Mouse (Mus musculus) liver, embryonic 11.5 days (tissue): ENCODE results near the gene Kcnk16. TPM values are rescaled to one million over a fixed set of nuclear protein-coding genes. Genes with fewer than 3 reads are reported as not detected.
"Not testable (repeated sequence)": the region's sequence is repeated elsewhere in the genome, so short reads cannot be mapped to it uniquely, and the experiment has no call there.

ENCODE experiments used
- ATAC-seq: fragments of 200-750 bp; cut with Nextera tagmentation; replicated peaks from 2 replicates; pipeline ENCODE4 v1.8.0; 2017; ENCODE audit warnings: moderate number of reproducible peaks, mild to moderate bottlenecking, moderate TSS enrichment, moderate library complexity; ENCODE audit not compliant: low FRiP score
- DNase-seq: peaks from one replicate; pipeline ENCODE4 v3.0.0-alpha.2; 2017; ENCODE audit warnings: low spot score
- H3K27ac ChIP-seq: fragments of 300-500 bp; sonication (generic); 2 replicates; pipeline ENCODE4 v1.5.1; 2014; ENCODE audit warnings: mild to moderate bottlenecking, low read depth, low read length, control low read depth
- H3K27me3 ChIP-seq: fragments of 300-500 bp; sonication (generic); replicated peaks from 2 replicates; pipeline ENCODE4 v1.6.1; 2014; ENCODE audit warnings: low read length, mixed read lengths; ENCODE audit not compliant: control insufficient read depth, insufficient read depth
- H3K36me3 ChIP-seq: fragments of 300-500 bp; sonication (generic); 2 replicates; pipeline ENCODE4 v1.6.1; 2014; ENCODE audit warnings: mild to moderate bottlenecking, low read length, moderate library complexity, mixed read lengths; ENCODE audit not compliant: control insufficient read depth, insufficient read depth
- H3K4me1 ChIP-seq: fragments of 300-500 bp; sonication (generic); replicated peaks from 2 replicates; pipeline ENCODE4 v1.6.1; 2014; ENCODE audit warnings: low read length, mixed read lengths; ENCODE audit not compliant: control insufficient read depth, insufficient read depth
- H3K4me2 ChIP-seq: fragments of 300-500 bp; sonication (generic); 2 replicates; pipeline ENCODE4 v1.6.1; 2014; ENCODE audit warnings: mild to moderate bottlenecking, control low read depth, moderate library complexity
- H3K4me3 ChIP-seq: fragments of 300-500 bp; sonication (generic); 2 replicates; pipeline ENCODE4 v1.5.1; 2014; ENCODE audit warnings: low read depth, low read length, control low read depth
- H3K9ac ChIP-seq: fragments of 300-500 bp; sonication (generic); 2 replicates; pipeline ENCODE4 v1.6.1; 2014; ENCODE audit warnings: low read depth, low read length, control low read depth
- H3K9me3 ChIP-seq: fragments of 300-500 bp; sonication (generic); 2 replicates; pipeline ENCODE4 v1.6.1; 2016; ENCODE audit warnings: low read length, inconsistent platforms, mixed read lengths; ENCODE audit not compliant: control insufficient read depth
- WGBS: fragments of 180-500 bp; shearing (Covaris S2); extraction: QIAGEN DNeasy Blood & Tissue Kit; methylation state at CpG from one replicate; pipeline ENCODE4 v1.1.7; 2014; 5-methylcytosine and 5-hydroxymethylcytosine counted together
- polyA plus RNA-seq: library from polyadenylated mRNA; unstranded; fragments of >200 nt; fragmentation: Nextera tagmentation; extraction: Ambion mirVana; gene quantifications from 2 replicates; pipeline ENCODE4 v1.2.1, GENCODE M21; 2014

Kcnk16 gene
- polyA plus RNA-seq = 1.9 and 2.2 TPM in 2 replicates

DNA sequence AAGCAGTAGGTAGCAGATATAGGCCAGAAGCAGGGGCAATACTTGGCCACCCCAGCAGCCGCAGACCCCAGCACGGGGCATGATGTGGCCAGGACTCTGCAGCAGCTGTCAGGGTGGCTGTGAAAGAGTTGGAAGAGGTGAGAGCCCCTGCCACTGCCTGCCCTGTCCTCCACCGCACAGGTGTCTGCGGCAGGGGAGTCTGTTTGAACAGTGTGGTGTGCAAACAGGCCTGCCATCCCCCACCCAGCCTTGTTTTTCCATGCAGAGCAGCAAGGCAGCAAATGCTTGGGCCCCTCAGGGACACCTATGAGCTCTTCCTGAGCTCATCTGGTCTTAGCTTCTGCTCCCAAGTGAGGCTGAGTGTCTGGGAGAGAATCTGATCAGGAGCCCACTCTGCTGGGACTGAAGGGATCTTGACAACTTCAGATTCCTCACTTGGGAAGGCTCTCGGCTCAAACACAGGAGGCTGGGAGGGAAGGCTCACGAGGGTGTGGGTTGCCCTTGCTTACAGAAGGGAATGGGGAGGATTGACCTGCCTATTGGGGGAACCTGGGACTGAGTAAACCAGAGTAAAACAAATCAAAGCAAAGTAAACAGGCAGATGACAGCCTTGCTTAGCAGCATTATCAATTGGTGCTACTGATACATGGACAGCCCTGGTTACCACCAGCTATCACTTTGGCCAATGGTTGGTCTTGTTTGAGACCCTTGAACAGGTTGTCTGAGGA is at the start of gene Kcnk16:
Gene Kcnk16, minus strand, starts transcription at position 118 of the 728 bp plus-strand sequence.
- Histone ChIP-seq H3K4me1 (no peaks in the 10 kb centered on the region), H3K27me3 (no peaks in the 10 kb centered on the region; the same call in 1 of the 2 replicates), H3K36me3 (no peaks in the 10 kb centered on the region), H3K4me2 (0 out of 2 replicates have a peak within 1 kb of the TSS, but pooled peaks have one; percentile 10), H3K9ac (no peak within 1 kb of the TSS), H3K4me3 (no peak within 1 kb of the TSS), H3K9me3 (no peaks in the 10 kb centered on the region), H3K27ac (no peak within 1 kb of the TSS)
- peak; percentile 41 for DNase-seq
- 50% methylated on average over 6 of the region's 6 CpGs for WGBS
- peak; percentile 65 for ATAC-seq

DNA sequence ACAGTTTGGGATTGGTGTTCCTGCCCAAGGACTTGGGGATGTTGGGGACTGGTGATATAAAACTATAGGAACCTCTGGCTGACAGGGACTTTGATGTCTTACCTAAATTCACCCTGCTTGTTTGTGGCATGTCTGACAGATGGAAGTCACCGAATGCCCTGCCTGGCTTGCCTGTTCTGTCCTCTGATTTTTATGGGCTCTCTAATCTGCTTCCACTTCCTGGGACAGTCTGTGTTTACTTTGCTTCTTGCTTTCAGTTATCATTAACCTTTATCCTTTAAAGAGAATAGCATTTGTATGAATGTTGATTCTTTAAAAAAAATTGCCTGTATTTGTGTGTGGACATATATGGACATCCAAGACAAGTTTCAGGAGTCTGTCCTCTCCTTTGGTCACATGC is 46.1 kb upstream of the Kcnk16 start:
- no peak overlapping the region for H3K4me2 ChIP-seq
- DNase-seq (no peak), ATAC-seq (no peak)
- WGBS = 57% methylated on average over 1 of the region's 1 CpGs
- H3K27me3 ChIP-seq = no peaks in the 10 kb centered on the region
- no peak overlapping the region for H3K4me3 ChIP-seq
- no peak overlapping the region for H3K9ac ChIP-seq
- no peaks in the 10 kb centered on the region for H3K4me1 ChIP-seq
- no peaks in the 10 kb centered on the region for H3K9me3 ChIP-seq
- H3K36me3 ChIP-seq = peaks cover 7% of the 10 kb centered on the region; the same call in 1 of the 2 replicates
- H3K27ac ChIP-seq = no peak overlapping the region

DNA sequence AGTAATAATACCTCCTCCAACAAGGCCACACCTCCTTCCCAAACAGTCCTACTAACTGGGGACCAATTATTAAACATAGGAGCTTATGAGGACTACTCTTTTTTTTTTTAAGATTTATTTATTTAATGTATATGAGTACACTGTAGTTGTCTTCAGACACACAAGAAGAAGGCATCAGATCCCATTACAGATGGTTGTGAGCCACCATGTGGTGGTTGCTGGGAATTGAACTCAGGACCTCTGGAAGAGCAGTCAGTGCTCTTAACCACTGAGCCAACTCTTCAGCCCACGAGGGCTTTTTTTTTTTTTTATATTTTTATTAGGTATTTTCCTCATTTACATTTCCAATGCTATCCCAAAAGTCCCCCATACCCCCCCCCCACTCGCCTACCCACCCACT is 36.1 kb upstream of the Kcnk16 start:
- H3K9ac ChIP-seq, H3K4me3 ChIP-seq, H3K4me2 ChIP-seq, DNase-seq, H3K4me1 ChIP-seq, H3K9me3 ChIP-seq, ATAC-seq, H3K36me3 ChIP-seq, H3K27ac ChIP-seq, H3K27me3 ChIP-seq: not testable (repeated sequence)
- WGBS = 64% methylated on average over 2 of the region's 2 CpGs

DNA sequence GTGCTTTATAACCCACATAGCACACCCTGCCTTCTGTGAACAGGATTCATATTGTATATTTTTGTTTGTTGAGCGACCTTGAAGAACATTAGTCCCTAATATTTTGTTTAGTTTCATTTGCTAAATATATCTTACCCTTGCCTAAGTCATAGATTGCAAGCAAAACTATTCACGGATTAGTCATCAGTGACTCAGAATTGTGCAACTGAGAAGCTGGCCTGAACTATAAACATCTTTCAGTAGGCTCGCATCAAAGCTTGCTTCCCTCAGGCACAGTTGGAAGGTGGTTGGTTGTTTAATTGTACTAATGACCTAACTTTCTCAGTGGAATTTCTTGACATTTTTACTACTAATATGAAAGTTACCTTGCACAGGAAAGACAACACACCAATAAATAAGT is 29.1 kb upstream of the Kcnk16 start:
- peaks cover 3% of the 10 kb centered on the region; the same call in 1 of the 2 replicates for H3K4me1 ChIP-seq
- 84% methylated on average over 3 of the region's 3 CpGs for WGBS
- no peak for DNase-seq
- ATAC-seq = no peak
- no peaks in the 10 kb centered on the region for H3K27me3 ChIP-seq
- no peaks in the 10 kb centered on the region for H3K9me3 ChIP-seq
- no peak overlapping the region for H3K9ac ChIP-seq
- no peak overlapping the region for H3K27ac ChIP-seq
- H3K4me2 ChIP-seq = no peak overlapping the region
- H3K4me3 ChIP-seq = no peak overlapping the region
- no peaks in the 10 kb centered on the region; the same call in 1 of the 2 replicates for H3K36me3 ChIP-seq

DNA sequence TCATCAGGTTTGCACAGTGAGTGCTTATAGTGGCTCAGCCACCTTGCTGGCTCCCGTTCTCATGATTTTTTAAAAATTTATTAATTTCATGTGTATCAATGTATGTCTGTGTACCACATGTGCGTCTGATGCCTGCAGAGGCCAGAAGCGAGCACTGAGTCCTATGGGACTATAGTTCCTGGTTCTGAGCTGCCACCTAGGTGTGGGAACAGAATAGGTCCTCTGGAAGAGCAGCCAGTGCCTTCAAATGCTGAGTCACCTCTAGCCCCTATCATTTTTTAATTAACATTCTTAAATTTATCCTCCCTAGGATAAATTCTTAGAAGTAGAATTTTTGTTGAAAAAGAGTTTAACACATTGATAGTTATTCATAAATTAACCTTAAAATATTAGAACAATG is 28.6 kb upstream of the Kcnk16 start:
- 83% methylated on average over 3 of the region's 3 CpGs for WGBS
- no peaks in the 10 kb centered on the region for H3K27me3 ChIP-seq
- ATAC-seq (no peak), DNase-seq (no peak)
- H3K4me2 ChIP-seq = no peak overlapping the region
- H3K36me3 ChIP-seq = no peaks in the 10 kb centered on the region; the same call in 1 of the 2 replicates
- H3K9me3 ChIP-seq = no peaks in the 10 kb centered on the region
- no peak overlapping the region for H3K9ac ChIP-seq
- peaks cover 3% of the 10 kb centered on the region; the same call in 1 of the 2 replicates for H3K4me1 ChIP-seq
- H3K27ac ChIP-seq = no peak overlapping the region
- H3K4me3 ChIP-seq = no peak overlapping the region

DNA sequence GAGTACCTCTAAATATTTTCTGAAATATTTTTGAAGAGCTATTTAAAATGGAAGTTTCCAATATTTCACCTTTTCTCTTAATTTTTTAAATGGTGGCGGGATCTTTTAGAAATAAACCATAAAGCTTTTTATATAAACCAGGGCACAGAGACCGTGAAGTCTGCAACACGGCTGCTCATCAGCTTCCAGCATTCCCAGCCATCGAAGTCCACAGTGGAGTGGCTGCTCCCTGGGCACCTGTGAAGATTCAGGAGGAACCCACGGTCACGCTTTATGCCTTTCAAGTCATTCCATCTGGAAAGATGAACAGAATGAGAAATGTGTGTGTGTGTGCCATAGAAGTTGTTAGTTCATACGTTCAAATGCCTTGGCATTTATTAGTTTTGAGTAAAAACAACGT is 25.9 kb upstream of the Kcnk16 start:
- H3K4me3 ChIP-seq = peak overlapping the region; percentile 60
- H3K27ac ChIP-seq = no peak overlapping the region
- peaks cover 3% of the 10 kb centered on the region; the same call in 1 of the 2 replicates for H3K4me1 ChIP-seq
- DNase-seq (no peak), ATAC-seq (no peak)
- peak overlapping the region; percentile 62; the same call in 1 of the 2 replicates for H3K9ac ChIP-seq
- H3K27me3 ChIP-seq = no peaks in the 10 kb centered on the region
- peak overlapping the region; percentile 70 for H3K4me2 ChIP-seq
- WGBS = 43% methylated on average over 8 of the region's 8 CpGs
- no peaks in the 10 kb centered on the region for H3K9me3 ChIP-seq
- no peaks in the 10 kb centered on the region; the same call in 1 of the 2 replicates for H3K36me3 ChIP-seq

DNA sequence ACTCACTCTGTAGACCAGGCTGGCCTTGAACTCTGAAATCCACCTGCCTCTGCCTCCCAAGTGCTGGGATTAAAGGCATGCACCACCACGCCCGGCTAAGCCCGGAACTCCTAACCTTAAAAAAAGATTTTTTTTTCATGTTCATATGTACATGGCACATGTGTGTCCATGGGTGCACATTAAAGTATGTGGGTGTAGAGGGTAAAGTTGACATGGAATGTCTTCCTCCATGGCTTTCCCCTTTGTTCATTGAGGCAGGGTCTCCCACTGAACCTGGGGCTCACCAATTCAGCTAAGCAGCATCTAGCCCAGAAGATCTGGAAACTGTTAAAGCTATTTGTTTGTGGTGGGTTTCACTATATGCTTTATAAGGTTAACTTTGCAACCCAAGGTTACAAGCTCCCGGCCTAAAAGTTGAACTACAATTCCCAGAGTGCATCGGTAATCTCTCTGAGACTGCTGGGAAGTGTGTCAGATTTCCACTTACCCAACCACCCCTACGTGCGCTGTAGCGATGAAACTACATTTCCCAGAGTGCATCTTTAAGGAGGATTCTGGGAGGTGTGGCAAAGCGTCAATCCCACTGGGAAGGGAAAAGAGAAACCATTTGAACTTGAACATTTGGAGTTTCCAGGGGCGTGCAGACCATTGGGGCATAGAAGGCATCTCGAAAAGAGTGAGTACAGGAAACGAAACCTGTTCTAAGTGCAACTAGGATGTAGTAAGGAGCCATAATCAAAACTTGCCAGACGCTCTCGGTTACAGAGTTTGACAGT is 25.3 kb upstream of the Kcnk16 start, which contains the start of gene Nudt13:
Gene Nudt13, plus strand, starts transcription at position 581 of the 776 bp plus-strand sequence.
- H3K27ac ChIP-seq = no peak within 1 kb of the TSS
- H3K4me2 ChIP-seq = peak within 1 kb of the TSS; percentile 70
- H3K27me3 ChIP-seq = no peaks in the 10 kb centered on the region
- H3K9ac ChIP-seq = peak within 1 kb of the TSS; percentile 62; the same call in 1 of the 2 replicates
- no peaks in the 10 kb centered on the region for H3K9me3 ChIP-seq
- peaks cover 3% of the 10 kb centered on the region; the same call in 1 of the 2 replicates for H3K4me1 ChIP-seq
- peak; percentile 94 for ATAC-seq
- H3K4me3 ChIP-seq = peak within 1 kb of the TSS; percentile 60
- DNase-seq = peak; percentile 68
- H3K36me3 ChIP-seq = no peaks in the 10 kb centered on the region; the same call in 1 of the 2 replicates
- WGBS = 22% methylated on average over 14 of the region's 14 CpGs

DNA sequence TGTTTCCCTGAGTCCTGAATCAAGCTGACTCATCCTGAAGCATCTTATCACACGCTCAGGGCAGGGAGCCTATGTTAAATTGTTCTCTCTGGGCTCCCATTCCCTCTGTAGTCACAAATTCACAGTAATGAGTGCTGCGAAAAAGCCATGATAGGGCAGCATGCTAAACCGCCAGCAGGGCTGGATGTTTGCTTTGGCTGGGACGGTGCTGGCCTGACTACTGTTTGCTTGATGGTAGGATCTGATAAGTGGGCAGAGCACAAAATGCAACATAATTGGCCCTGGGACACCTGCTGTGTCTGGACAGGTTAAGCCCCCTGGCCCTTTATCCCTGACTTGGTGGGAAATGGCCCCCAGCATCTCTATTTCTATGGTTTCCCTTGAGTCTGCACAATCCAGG is 22.4 kb upstream of the Kcnk16 start:
- DNase-seq = no peak
- Histone ChIP-seq H3K4me2 (no peak overlapping the region), H3K27me3 (no peaks in the 10 kb centered on the region), H3K4me3 (no peak overlapping the region), H3K36me3 (no peaks in the 10 kb centered on the region; the same call in 1 of the 2 replicates), H3K9me3 (no peaks in the 10 kb centered on the region), H3K27ac (no peak overlapping the region), H3K4me1 (peaks cover 3% of the 10 kb centered on the region; the same call in 1 of the 2 replicates), H3K9ac (no peak overlapping the region)
- no peak for ATAC-seq
- 55% methylated on average over 4 of the region's 4 CpGs for WGBS
